Mouse (Mus musculus): ENCODE data around the gene Tmprss3.

The Tmprss3 gene

DNA sequence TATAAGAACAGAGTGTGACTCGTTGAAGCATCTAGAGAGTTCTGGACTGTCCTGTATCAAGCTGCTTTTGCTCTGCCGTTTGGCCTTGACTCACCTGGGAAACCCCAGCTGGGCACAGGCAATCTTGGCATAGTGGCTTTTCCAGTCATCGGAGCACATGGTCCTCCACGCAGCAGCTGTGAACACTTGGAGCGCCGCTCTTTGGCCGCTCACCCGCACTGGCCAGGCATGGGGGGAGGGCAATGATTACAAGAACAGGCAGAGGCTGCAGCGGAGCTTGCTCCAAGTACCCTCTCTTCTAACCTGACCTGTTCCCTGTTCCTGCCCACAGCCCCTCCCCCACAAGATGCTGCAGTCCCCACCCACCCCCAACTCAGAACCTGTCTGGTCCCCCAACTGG is 5.4 kb downstream of the Tmprss3 start:
- DNase-seq = no peak

DNA sequence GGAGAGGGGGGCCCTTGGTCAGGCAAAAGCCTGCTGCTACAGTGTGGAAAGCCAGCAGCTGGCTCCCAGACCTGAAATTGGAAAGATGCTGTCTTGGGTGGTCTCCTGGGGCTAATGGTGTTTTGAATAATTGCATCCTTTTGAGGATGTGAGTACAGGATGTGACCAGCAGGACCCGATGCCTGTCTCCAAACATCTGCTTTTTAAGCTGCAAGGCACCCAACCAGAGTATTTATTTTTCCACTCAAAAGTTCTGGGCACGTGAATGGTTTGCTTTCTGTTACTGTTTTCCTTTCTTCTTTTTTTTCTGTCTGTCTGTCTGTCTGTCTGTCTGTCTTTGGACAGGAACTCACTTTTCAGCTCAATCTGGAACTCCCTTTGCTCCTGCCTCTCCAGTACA is 6.1 kb downstream of the Tmprss3 start:
- no peak for DNase-seq

- DNase-seq = no peak
These were observed 7.0 kb downstream of the Tmprss3 start for GRCm38 (mm10) chr17:31191825-31192224.

GRCm38 (mm10) chr17:31187370-31187769 is 11.4 kb downstream of the Tmprss3 start:
- DNase-seq = peak; percentile 87

DNA sequence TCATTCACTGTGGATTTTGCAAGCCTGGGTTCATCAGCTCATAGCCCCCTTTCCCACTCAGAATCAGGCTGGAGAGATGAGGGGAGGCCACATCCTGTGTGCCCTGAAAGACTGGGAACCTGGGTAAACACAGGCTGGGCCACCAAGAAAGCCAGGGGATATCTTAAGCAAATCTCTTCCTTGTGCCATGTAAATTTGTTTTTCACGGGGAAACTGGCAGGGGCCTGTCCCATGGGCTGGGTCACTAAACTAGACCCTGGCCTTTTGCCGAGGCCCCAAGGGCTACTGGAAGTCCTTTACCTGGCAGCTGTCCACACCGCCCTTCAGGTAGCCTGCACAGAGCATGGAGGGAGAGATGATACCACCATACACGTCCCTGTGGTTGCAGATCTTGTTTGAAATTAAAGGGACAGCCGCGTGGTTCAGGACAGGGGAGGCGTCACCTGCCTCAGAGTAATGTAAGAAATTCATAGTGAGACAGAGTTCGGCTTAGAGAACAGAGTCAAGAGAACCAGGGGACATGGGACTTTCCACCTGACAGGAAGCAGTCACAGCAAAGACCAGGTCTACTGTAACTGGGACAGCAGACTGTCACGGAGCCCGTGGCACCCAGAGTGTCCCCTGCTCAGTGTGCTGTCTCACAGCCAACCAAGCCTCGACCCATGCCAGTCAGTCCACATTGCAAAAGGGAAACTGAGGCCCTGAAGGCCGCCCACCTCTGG is 14.3 kb downstream of the Tmprss3 start:
- no peak for DNase-seq

DNA sequence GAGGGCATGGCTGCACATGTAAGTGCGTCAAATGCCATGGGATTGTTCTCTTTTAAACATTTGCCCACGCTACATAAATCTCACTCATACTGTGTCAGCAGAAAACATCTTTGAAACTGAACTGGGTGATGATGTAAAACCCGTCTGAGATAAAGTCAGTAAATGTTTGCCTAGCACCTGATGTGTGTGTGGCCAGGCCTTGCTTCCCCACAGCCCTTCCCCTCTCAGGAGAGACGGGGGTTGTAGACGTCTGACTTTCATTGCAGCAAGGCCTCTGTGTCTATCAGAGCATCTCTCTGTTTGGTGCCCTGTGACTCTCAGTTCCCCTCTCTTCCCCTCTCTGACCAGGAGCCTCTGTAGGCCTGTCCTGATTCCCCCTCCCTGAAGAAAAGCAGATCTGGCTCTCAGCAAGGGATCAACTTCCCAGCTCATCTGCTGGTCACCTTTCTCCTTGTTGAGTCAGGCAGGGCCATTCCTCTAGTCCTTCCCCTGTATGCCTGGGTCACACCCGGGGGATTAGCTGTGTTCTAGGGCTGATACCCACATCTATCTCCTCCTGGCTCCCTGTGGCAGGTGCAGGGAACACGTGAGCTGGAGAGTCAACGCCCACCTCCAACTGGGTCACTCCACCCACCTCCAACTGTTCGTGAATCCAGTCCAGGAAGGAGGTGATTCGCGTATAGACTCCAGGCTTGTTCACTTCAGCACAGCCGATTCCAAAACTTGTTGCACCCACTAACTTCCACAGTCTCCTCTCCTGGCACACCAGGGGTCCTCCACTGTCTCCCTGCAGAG is 15.4 kb downstream of the Tmprss3 start:
- DNase-seq = peak; percentile 54

GRCm38 (mm10) chr17:31181490-31181889 is 17.3 kb downstream of the Tmprss3 start:
- no peak for DNase-seq

GRCm38 (mm10) chr17:31176321-31176720 is 22.5 kb downstream of the Tmprss3 start:
- no peak for DNase-seq

- DNase-seq = no peak
These were observed 29.0 kb downstream of the Tmprss3 start for GRCm38 (mm10) chr17:31169796-31170195.

DNA sequence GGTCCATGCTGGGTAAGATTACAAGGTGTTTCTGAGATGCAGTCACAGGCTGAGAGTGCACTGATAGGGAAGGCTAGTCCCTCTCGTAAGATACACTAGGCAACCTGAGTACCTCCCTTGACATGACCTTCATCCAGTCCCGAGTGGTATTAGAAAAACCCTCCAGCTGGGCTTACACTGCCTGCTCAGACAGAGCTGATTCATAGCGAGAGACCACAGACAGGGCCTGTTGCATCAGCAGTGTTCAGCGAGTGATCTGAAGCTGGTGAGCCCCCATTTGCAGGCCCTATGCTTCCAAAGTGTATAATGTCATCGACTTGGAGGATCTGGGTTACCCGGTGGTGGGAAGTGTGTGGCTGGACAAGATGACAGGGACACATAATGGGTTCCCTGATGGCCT is 33.6 kb downstream of the Tmprss3 start, which contains the start of gene Tff1:
TSS of gene Tff1 (minus strand) at position 151 of the 400 bp plus-strand sequence.
- no peak for DNase-seq

GRCm38 (mm10) chr17:31163821-31164220 is 35.0 kb downstream of the Tmprss3 start:
- DNase-seq = no peak

- DNase-seq = no peak
These were observed 36.2 kb downstream of the Tmprss3 start for GRCm38 (mm10) chr17:31162607-31163006.

- no peak for DNase-seq
These were observed 38.5 kb downstream of the Tmprss3 start for GRCm38 (mm10) chr17:31160291-31160690.

- no peak for DNase-seq
These were observed 40.9 kb downstream of the Tmprss3 start for GRCm38 (mm10) chr17:31157921-31158320.

GRCm38 (mm10) chr17:31153785-31154184 is 45.0 kb downstream of the Tmprss3 start:
- no peak for DNase-seq

GRCm38 (mm10) chr17:31152966-31153499 is 45.7 kb downstream of the Tmprss3 start:
- DNase-seq = no peak

- no peak for DNase-seq
These were observed 46.3 kb downstream of the Tmprss3 start for GRCm38 (mm10) chr17:31152512-31152911.

- DNase-seq = no peak
These were observed 52.8 kb downstream of the Tmprss3 start for GRCm38 (mm10) chr17:31145998-31146397.

DNA sequence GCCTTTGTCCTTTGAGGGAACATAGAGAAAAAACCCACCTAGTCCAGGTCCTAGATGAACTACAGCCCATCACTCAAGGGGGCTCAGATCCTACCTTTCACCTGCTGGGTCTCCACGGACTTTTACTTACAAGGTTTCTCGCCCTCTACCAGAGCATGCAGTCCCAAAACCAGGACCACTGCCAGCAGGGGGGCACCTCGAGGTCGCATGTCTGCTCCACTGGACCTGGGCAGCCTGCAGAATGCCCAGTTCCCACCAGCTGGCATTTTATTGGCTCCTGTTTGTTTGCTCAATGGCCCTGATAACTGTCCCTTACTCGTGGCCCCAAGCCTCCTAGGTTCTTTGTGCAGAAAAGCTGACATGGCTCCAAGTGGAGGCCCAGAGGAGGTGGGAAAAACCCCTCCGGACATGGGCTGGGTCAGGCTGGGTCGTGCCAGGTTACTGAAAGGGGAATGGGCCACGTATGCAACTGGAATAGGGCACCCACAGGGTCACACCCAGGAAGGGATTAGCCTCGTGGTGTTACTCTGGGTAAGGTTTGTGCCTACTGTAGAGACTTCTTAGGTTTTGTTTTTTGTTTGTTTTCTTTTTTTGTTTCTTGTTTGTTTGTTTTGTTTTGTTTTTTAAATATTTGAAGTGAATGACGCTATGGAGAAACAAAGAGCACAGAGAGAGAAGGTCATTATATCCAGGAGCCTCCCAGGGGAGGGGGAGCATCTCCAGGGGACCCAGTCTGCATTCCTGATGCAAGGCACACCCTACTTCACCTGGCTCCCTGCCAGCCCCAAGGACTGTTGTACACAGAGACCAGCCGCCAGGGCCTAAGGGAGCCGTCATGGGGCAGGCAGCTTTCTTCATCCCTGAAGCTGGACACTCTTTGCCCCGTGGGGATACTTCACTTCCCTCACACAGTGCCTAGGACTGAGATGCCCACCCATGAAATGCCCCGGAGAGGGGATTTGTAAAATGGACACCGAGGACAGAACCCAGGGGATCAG is 54.4 kb downstream of the Tmprss3 start, which contains the start of gene Tff2:
TSS of gene Tff2 (minus strand) at position 243 of the 998 bp plus-strand sequence.
- DNase-seq = no peak

GRCm38 (mm10) chr17:31142116-31142515 is 56.7 kb downstream of the Tmprss3 start:
- no peak for DNase-seq

- DNase-seq = peak; percentile 88
These were observed 60.4 kb downstream of the Tmprss3 start for GRCm38 (mm10) chr17:31138398-31138797.

DNA sequence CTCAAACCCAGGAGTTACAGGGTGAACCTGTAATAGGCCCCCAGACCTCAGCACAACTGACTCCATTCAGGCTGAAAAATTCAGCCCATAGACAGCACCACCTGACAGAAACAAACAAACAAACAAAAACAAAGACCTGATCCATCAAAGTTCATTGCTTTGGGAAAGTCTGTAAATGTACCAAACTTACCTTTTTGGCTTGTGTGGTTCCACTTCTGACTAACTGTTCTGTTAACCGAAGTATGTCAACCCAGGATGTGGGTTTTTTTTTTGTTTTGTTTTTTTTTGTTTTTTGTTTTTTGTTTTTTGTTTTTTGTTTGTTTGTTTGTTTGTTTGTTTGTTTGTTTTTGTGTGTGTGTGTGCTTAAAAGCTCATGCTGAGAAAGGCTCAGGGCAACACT is 62.0 kb downstream of the Tmprss3 start:
- DNase-seq = no peak

GRCm38 (mm10) chr17:31136291-31136690 is 62.5 kb downstream of the Tmprss3 start:
- peak; percentile 13 for DNase-seq
